Mouse (Mus musculus) midbrain, embryonic 11.5 days (tissue): ENCODE results near the gene Adam10. TPM values are rescaled to one million over a fixed set of nuclear protein-coding genes. Genes with fewer than 3 reads are reported as not detected.

ENCODE experiments used
- ATAC-seq: fragments of 200-750 bp; cut with Nextera tagmentation; 2 replicates; pipeline ENCODE4 v1.8.0; 2017; ENCODE audit warnings: moderate TSS enrichment, moderate library complexity; ENCODE audit not compliant: low FRiP score
- DNase-seq: peaks from one replicate; pipeline ENCODE4 v3.0.0; 2015; ENCODE audit warnings: low spot score; ENCODE audit errors: missing footprints
- H3K27ac ChIP-seq: fragments of 300-500 bp; sonication (generic); 2 replicates; pipeline ENCODE4 v1.5.1; 2014; ENCODE audit warnings: low read depth, low read length
- H3K27me3 ChIP-seq: fragments of 300-500 bp; sonication (generic); 2 replicates; pipeline ENCODE4 v1.6.1; 2014; ENCODE audit warnings: mild to moderate bottlenecking, low read length, moderate library complexity, mixed read lengths; ENCODE audit not compliant: control insufficient read depth, insufficient read depth
- H3K36me3 ChIP-seq: fragments of 300-500 bp; sonication (generic); 2 replicates; pipeline ENCODE4 v1.6.1; 2014; ENCODE audit warnings: mild to moderate bottlenecking, low read length, moderate library complexity, mixed read lengths; ENCODE audit not compliant: control insufficient read depth, insufficient read depth
- H3K4me1 ChIP-seq: fragments of 300-500 bp; sonication (generic); 2 replicates; pipeline ENCODE4 v1.6.1; 2014; ENCODE audit warnings: low read length; ENCODE audit not compliant: control insufficient read depth, insufficient read depth
- H3K4me2 ChIP-seq: fragments of 300-500 bp; sonication (generic); 2 replicates; pipeline ENCODE4 v1.6.1; 2014; ENCODE audit warnings: mild to moderate bottlenecking, moderate library complexity
- H3K4me3 ChIP-seq: fragments of 300-500 bp; sonication (generic); 2 replicates; pipeline ENCODE4 v1.5.1; 2014; ENCODE audit warnings: low read depth, low read length
- H3K9ac ChIP-seq: fragments of 300-500 bp; sonication (generic); 2 replicates; pipeline ENCODE4 v1.6.1; 2014; ENCODE audit warnings: low read length
- H3K9me3 ChIP-seq: fragments of 300-500 bp; sonication (generic); 2 replicates; pipeline ENCODE4 v1.6.1; 2016; ENCODE audit warnings: low read length; ENCODE audit not compliant: control insufficient read depth
- WGBS: fragments of 180-500 bp; shearing (Covaris S2); extraction: QIAGEN DNeasy Blood & Tissue Kit; methylation state at CpG from one replicate; pipeline ENCODE4 v1.1.7; 2014; 5-methylcytosine and 5-hydroxymethylcytosine counted together
- polyA plus RNA-seq: library from polyadenylated mRNA; unstranded; fragments of >200 nt; fragmentation: Nextera tagmentation; extraction: Ambion mirVana; gene quantifications from 2 replicates; pipeline ENCODE4 v1.2.1, GENCODE M21; 2014

Gene Adam10
- polyA plus RNA-seq, 1 experiment from 2014 or later: 64.0 TPM

DNA sequence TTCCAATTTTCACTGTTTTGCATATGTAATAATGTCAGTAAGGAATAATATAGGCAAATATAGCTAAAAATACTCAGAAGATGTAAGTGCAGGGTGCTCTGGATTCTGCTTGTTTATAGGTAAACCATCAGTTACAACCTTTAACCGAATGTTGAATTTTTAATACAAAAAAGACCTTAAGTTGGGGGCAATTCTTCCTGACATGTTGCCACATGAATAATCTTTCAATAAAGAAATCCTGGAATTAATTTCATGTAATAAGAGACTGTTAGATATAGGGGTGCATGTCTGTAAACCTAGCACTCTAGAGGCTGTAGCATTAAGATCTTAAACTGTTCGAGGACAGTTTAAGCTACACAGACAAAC lies 23.1 kb upstream of the Adam10 start:
- Histone ChIP-seq H3K4me3 (peak overlapping the region; percentile 82), H3K9ac (no peak overlapping the region; the same call in 1 of the 2 replicates), H3K27me3 (no peaks in the 10 kb centered on the region), H3K27ac (no peak overlapping the region), H3K4me1 (peaks cover 10% of the 10 kb centered on the region; the same call in 1 of the 2 replicates), H3K9me3 (no peaks in the 10 kb centered on the region), H3K4me2 (peak overlapping the region; percentile 89), H3K36me3 (no peaks in the 10 kb centered on the region)
- ATAC-seq (no peak), DNase-seq (no peak)
- 53% methylated on average over 2 of the region's 2 CpGs for WGBS

DNA sequence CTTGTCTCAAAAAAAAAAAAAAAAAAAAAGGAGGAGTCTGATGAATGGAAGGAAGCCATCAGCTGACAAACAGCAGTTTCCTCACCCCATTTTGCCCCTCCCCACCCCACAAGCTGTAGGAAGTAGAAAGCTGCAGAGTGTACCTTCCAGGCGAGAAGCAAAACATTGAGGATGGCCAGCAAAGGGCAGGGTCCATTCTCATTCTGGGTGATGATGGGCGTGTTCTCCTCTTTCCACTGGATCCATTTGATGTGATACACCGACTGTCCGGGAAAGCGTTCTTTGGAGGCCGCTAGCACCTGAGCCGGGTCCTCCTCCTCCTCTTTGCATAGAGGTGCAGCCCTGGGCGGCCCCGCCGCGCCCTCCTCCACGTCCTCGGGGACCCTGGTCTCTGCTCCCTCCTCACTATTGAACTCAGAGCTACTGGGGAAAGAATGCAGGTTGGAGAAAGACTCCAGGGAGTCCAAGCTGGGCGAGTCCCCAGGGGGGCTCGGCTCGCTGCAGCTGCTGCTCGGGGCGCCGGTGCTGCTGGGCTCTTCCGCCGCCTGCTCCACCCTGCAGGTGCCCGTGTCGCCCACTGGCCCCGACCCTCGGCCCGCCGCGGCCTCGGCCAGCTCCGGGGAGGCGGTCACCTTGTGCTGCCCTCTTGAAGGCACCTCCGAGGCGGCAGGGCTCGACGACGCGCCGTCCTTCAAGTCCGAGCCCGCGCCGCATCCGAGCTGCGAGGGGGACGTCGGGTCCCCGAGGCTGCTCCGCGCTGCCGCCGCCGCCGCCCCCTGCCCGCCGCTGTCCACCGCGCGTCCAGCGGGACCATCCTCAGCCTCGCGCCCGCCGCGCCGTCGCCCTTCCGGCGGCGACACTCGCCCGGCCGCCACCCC lies 22.4 kb upstream of the Adam10 start, which contains the start of gene Gm10642:
TSS of gene Gm10642 (plus strand) at position 122 of the 878 bp plus-strand sequence.
- Histone ChIP-seq H3K9ac (peak within 1 kb of the TSS; percentile 81), H3K4me1 (peaks cover 10% of the 10 kb centered on the region; the same call in 1 of the 2 replicates), H3K4me2 (peak within 1 kb of the TSS; percentile 89), H3K9me3 (no peaks in the 10 kb centered on the region), H3K27me3 (no peaks in the 10 kb centered on the region), H3K4me3 (peak within 1 kb of the TSS; percentile 82), H3K36me3 (no peaks in the 10 kb centered on the region), H3K27ac (peak within 1 kb of the TSS; percentile 87)
- ATAC-seq (peak; percentile 60), DNase-seq (peak; percentile 92)
- under 1% methylated on average over 72 of the region's 72 CpGs for WGBS

DNA sequence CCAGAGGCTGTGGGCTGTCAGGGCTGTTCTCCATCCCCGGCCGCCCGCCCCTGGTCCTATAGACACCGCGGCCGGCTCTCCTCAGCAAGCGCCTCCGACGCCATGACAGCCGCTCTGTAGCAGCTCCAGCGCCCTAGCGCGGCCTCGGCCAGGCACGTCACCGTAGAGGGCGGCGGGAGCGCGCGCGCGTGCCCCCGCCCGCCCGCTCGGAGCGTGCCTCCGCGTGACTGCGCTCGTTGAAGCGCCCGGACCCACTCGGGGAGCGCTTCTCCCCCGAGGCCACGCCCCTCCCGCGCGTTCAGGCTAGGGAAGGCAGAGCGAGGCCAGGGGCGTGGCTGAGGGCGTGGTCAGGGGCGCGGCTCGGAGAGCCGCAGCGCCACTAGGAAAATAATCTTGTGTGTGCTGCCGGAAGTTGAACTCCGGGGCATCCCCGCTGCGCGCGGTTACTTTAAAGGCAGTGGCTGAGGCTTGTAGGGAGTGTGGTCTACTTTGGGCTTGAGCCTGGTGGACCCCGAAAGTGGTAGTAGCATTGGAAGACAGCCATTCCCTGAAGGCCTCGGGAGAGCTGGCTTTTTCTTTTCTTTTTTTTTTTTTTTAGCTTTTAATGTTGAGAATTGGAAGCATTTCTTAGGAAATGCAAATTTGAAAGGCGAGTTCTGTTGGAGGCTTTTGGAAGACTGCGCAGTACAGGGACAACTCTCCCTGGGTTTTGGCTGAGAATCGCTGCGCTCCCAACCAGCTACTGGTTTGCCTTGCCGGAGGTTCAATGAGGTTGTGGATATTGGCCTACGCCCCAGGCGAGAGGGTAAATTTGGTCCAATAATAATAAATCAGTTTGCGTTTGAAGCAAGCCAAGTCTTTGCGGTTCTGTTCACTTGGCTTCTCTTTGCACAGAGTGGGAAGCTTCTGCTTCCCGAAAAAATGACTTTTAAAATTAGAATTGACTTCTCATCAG lies 21.5 kb upstream of the Adam10 start, which contains the start of gene Mindy2:
TSS of gene Mindy2 (minus strand) at position 162 of the 955 bp plus-strand sequence.
- peak; percentile 100 for DNase-seq
- ATAC-seq: peak; percentile 97
- Histone ChIP-seq H3K9ac (peak within 1 kb of the TSS; percentile 81), H3K4me2 (peak within 1 kb of the TSS; percentile 89), H3K4me1 (peaks cover 10% of the 10 kb centered on the region; the same call in 1 of the 2 replicates), H3K4me3 (peak within 1 kb of the TSS; percentile 82), H3K27me3 (no peaks in the 10 kb centered on the region), H3K9me3 (no peaks in the 10 kb centered on the region), H3K27ac (peak within 1 kb of the TSS; percentile 87), H3K36me3 (no peaks in the 10 kb centered on the region)
- 2% methylated on average over 64 of the region's 67 CpGs for WGBS

DNA sequence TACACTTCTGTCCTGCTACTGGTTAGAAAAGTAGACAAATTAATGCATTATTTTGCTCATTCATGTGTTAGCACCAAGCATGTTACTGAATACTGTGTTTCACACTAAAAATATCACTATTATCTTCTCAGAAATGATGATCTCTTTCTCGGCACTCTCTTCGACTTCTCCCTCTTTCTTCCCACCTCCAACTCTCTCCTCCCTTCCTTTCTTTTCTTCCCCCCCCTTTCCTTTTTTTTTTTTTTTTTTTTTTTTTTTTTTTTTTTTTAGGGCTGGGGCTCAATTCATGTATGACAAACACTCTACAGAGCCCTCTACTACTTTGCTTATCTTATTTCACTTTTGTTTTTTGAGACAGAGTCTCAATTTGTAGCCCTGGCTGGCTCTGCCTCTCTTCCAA lies 20.5 kb upstream of the Adam10 start:
- no peak for ATAC-seq
- no peak overlapping the region for H3K9ac ChIP-seq
- WGBS: 65% methylated on average over 2 of the region's 2 CpGs
- H3K4me2 ChIP-seq: no peak overlapping the region
- no peak overlapping the region for H3K27ac ChIP-seq
- no peaks in the 10 kb centered on the region for H3K9me3 ChIP-seq
- no peaks in the 10 kb centered on the region for H3K36me3 ChIP-seq
- peaks cover 10% of the 10 kb centered on the region; the same call in 1 of the 2 replicates for H3K4me1 ChIP-seq
- DNase-seq: no peak
- H3K27me3 ChIP-seq: no peaks in the 10 kb centered on the region
- no peak overlapping the region for H3K4me3 ChIP-seq

DNA sequence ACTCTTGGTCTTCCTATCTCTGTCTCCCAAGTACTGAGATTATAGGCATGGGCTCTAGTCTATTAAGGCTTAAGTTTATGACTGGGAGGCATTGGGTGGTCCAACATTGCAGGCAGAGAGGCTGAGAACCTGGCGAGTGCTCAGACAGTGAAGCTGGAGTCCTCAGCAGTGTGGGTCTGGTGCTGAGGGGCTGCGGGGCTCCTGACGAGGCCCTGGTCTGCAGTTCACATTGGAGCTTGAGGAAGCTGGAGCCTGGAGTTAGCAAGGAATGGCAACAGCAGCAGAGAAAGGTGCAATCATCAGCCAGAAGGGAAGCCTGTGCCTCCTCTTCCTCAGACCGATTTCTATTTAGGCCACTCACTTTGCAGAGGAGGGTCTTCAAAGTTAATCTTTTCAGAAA lies 13.9 kb upstream of the Adam10 start:
- Histone ChIP-seq H3K4me3 (no peak overlapping the region), H3K27ac (no peak overlapping the region), H3K4me1 (no peaks in the 10 kb centered on the region), H3K36me3 (no peaks in the 10 kb centered on the region), H3K27me3 (no peaks in the 10 kb centered on the region), H3K9me3 (no peaks in the 10 kb centered on the region), H3K4me2 (no peak overlapping the region), H3K9ac (no peak overlapping the region)
- DNase-seq (no peak), ATAC-seq (no peak)
- WGBS: 79% methylated on average over 4 of the region's 4 CpGs

DNA sequence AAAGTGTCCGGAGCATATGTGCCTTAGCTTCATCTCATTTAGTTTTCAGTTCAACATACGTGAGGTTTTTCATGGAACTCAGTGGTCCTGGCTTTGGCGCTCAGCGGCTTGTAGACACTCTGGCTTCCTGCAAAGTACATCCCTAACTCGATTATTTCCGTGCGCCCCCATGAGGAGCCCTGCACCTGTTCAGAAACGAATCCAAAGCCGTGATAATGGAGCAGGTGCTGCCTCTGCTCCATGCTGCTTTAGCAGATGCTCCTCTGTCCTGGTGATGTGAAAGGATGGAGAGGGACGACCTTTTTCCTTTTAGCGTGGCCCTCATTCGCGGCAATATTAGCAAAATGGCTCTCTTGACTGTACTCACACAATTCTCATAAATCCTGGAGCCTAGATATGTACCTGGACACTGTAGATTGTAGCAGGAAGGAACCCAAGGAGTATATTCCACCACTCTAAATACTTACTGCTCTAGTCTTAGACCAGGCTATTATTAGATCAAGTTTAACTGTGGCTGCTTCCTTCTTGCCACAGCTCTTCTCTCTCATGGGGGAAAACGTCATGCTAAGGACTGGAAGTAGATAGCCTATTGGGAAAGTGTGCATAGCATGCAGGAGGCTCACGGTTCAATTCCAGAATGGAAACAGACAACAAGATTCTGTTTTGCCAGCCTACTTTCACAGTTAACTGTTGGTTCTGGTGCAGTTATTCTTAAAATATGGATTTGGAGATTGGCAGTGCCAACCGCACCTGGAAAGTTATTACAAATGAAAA lies 13.2 kb upstream of the Adam10 start:
- H3K36me3 ChIP-seq: no peaks in the 10 kb centered on the region
- H3K9ac ChIP-seq: no peak overlapping the region
- H3K4me3 ChIP-seq: no peak overlapping the region
- H3K27me3 ChIP-seq: no peaks in the 10 kb centered on the region
- no peaks in the 10 kb centered on the region for H3K9me3 ChIP-seq
- ATAC-seq (no peak), DNase-seq (no peak)
- WGBS: 77% methylated on average over 16 of the region's 16 CpGs
- H3K4me1 ChIP-seq: no peaks in the 10 kb centered on the region
- no peak overlapping the region for H3K27ac ChIP-seq
- no peak overlapping the region for H3K4me2 ChIP-seq

DNA sequence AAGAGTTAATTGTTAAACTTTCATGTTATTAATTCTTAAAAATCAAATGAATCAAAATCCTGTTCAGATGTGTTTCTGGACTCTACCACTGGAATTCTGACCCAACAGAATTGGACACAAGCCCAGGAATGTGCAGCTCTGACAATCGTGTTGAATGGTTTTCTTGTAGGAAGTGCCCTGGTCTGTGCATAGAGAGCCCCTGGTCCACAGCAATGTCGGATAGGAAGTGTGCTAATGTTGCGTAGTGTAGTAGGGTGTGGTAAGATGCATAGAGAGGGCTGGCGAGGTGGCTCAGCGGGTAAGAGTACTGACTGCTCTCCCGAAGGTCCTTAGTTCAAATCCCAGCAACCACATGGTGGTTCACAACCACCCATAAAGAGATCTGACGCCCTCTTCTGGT lies 12.0 kb upstream of the Adam10 start:
- Histone ChIP-seq H3K4me3 (no peak overlapping the region), H3K27me3 (no peaks in the 10 kb centered on the region), H3K4me2 (no peak overlapping the region), H3K36me3 (no peaks in the 10 kb centered on the region), H3K9me3 (no peaks in the 10 kb centered on the region), H3K9ac (no peak overlapping the region), H3K27ac (no peak overlapping the region), H3K4me1 (no peaks in the 10 kb centered on the region)
- WGBS: 77% methylated on average over 7 of the region's 7 CpGs
- no peak for ATAC-seq
- no peak for DNase-seq

DNA sequence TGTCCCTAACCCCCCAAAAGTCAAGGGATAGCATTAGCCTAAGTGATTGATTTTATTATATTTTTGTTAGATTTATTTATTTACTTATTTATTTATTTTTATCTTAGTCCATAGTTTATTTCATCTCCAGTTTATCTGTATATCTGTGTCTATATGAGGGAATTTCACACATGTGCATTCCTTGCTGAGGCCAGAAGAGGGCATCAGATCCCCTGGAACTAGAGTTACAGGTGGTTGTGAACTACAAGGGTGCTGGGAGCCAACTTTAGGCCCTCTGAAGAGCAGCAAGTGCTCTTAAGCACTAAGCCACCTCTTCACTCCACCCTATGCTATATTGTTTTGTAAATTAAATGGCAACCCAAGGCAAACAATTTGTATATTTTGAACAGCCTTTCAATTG lies 10.7 kb upstream of the Adam10 start:
- DNase-seq (no peak), ATAC-seq (no peak)
- Histone ChIP-seq H3K4me2 (no peak overlapping the region), H3K36me3 (no peaks in the 10 kb centered on the region), H3K9me3 (no peaks in the 10 kb centered on the region), H3K9ac (no peak overlapping the region), H3K4me3 (no peak overlapping the region), H3K27ac (no peak overlapping the region), H3K4me1 (no peaks in the 10 kb centered on the region), H3K27me3 (no peaks in the 10 kb centered on the region)
